Mouse (Mus musculus) liver, embryonic 11.5 days (tissue): ENCODE data around the gene Utp20. TPM values are rescaled to one million over a fixed set of nuclear protein-coding genes. Genes with fewer than 3 reads are reported as not detected.

Experiments used
- ATAC-seq: fragments of 200-750 bp; cut with Nextera tagmentation; replicated peaks from 2 replicates; pipeline ENCODE4 v1.8.0; 2017; ENCODE audit warnings: moderate number of reproducible peaks, mild to moderate bottlenecking, moderate TSS enrichment, moderate library complexity; ENCODE audit not compliant: low FRiP score
- DNase-seq: peaks from one replicate; pipeline ENCODE4 v3.0.0-alpha.2; 2017; ENCODE audit warnings: low spot score
- H3K27ac ChIP-seq: fragments of 300-500 bp; sonication (generic); 2 replicates; pipeline ENCODE4 v1.5.1; 2014; ENCODE audit warnings: mild to moderate bottlenecking, low read depth, low read length, control low read depth
- H3K27me3 ChIP-seq: fragments of 300-500 bp; sonication (generic); replicated peaks from 2 replicates; pipeline ENCODE4 v1.6.1; 2014; ENCODE audit warnings: low read length, mixed read lengths; ENCODE audit not compliant: control insufficient read depth, insufficient read depth
- H3K36me3 ChIP-seq: fragments of 300-500 bp; sonication (generic); 2 replicates; pipeline ENCODE4 v1.6.1; 2014; ENCODE audit warnings: mild to moderate bottlenecking, low read length, moderate library complexity, mixed read lengths; ENCODE audit not compliant: control insufficient read depth, insufficient read depth
- H3K4me1 ChIP-seq: fragments of 300-500 bp; sonication (generic); replicated peaks from 2 replicates; pipeline ENCODE4 v1.6.1; 2014; ENCODE audit warnings: low read length, mixed read lengths; ENCODE audit not compliant: control insufficient read depth, insufficient read depth
- H3K4me2 ChIP-seq: fragments of 300-500 bp; sonication (generic); 2 replicates; pipeline ENCODE4 v1.6.1; 2014; ENCODE audit warnings: mild to moderate bottlenecking, control low read depth, moderate library complexity
- H3K4me3 ChIP-seq: fragments of 300-500 bp; sonication (generic); 2 replicates; pipeline ENCODE4 v1.5.1; 2014; ENCODE audit warnings: low read depth, low read length, control low read depth
- H3K9ac ChIP-seq: fragments of 300-500 bp; sonication (generic); 2 replicates; pipeline ENCODE4 v1.6.1; 2014; ENCODE audit warnings: low read depth, low read length, control low read depth
- H3K9me3 ChIP-seq: fragments of 300-500 bp; sonication (generic); 2 replicates; pipeline ENCODE4 v1.6.1; 2016; ENCODE audit warnings: low read length, inconsistent platforms, mixed read lengths; ENCODE audit not compliant: control insufficient read depth
- WGBS: fragments of 180-500 bp; shearing (Covaris S2); extraction: QIAGEN DNeasy Blood & Tissue Kit; methylation state at CpG from one replicate; pipeline ENCODE4 v1.1.7; 2014; 5-methylcytosine and 5-hydroxymethylcytosine counted together
- polyA plus RNA-seq: library from polyadenylated mRNA; unstranded; fragments of >200 nt; fragmentation: Nextera tagmentation; extraction: Ambion mirVana; gene quantifications from 2 replicates; pipeline ENCODE4 v1.2.1, GENCODE M21; 2014

The Utp20 gene
- 27.8 and 29.9 TPM in 2 replicates for polyA plus RNA-seq

DNA sequence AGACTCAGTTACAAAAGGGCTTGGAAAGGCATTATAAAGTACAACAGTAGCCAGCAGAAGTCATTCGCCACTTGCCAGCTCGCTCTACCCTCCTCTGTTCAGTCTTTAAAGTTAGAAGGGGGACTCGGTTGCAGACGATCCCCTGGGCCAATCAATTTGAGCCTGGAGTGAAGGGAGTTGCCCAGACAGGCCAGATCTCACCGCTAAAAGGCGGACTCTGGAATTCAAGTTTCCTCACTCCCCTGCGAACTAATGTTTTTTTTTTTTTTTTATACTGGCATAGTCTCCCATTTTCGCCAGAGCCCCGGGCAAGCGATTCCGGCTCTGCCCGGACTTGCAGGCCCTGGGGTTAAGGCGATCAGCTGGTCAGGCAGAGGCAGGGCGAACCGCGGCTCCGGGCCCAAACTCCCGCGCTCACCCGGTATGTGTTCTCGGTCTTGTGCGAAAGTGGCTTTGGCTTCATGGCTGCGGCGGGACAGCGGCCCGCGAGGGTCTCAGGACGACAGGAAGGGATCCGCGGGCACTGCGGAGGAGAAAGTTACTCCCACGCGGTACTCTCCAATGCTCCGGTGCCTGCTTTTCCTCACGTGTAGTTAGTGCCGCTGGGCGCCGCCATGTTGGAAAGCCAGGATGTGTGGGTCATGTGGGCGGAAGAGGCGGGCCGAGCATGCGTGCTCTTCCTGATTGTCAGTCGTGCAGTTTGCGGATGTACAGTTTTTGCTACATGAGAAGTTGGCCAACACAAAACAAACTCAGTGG, at the start of gene Utp20:
Gene Utp20, minus strand, starts transcription at position 617 of the 759 bp plus-strand sequence.
- peak within 1 kb of the TSS; percentile 76 for H3K9ac ChIP-seq
- H3K36me3 ChIP-seq, result peaks cover 9% of the 10 kb centered on the region
- no peaks in the 10 kb centered on the region for H3K9me3 ChIP-seq
- H3K4me3 ChIP-seq, result peak within 1 kb of the TSS; percentile 87
- peak; percentile 97 for ATAC-seq
- peak within 1 kb of the TSS; percentile 38; the same call in 1 of the 2 replicates for H3K27ac ChIP-seq
- H3K4me1 ChIP-seq, result no peaks in the 10 kb centered on the region
- H3K4me2 ChIP-seq, result peak within 1 kb of the TSS; percentile 81
- under 1% methylated on average over 44 of the region's 44 CpGs for WGBS
- H3K27me3 ChIP-seq, result no peaks in the 10 kb centered on the region
- peak; percentile 84 for DNase-seq

DNA sequence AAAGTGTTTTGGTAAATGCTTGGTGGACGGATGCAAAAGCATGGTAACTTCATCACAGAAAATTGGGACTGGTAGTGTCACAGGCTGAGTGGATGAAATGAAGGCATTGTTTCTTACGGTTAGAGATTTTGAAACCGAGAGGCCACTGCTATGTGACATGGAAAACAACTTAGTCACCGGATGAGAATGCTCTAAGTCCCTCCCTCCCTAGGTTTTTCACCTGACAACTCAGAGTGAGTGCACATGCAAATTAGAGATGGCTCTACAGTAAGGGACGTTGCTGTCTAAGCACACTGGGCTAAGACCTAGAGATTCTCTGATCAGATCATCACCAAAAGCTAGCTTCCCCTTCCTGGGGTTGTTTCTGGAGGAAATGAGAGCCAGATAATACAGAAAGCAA, 48.3 kb upstream of the Utp20 start:
- WGBS, result 51% methylated on average over 5 of the region's 5 CpGs
- no peak for DNase-seq

DNA sequence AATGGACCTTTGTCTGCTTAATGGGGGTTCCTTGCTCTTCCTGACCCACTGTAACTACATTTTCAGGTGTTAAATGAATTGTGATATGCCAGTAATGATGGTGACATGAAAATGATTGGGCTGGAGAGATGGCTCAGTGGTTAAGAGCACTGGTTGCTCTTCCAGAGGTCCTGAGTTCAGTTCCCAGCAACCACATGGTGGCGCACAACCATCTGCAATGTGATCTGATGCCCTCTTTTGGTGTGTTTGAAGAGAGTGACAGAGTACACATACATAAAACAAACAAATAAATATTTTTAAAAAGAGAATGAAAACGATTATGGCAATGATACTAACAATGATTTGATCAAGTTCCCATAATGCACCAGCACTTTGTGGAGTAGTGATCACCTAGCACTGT, 39.4 kb upstream of the Utp20 start:
- Histone ChIP-seq H3K4me3 (no peak overlapping the region), H3K36me3 (no peaks in the 10 kb centered on the region)
- whole genome bisulfite sequencing, result 73% methylated on average over 2 of the region's 2 CpGs

More for the DNA sequence above, 48.3 kb upstream of the Utp20 start:
- no peak for ATAC-seq
- Histone ChIP-seq H3K4me2 (no peak overlapping the region), H3K4me1 (no peaks in the 10 kb centered on the region), H3K4me3 (no peak overlapping the region), H3K27me3 (no peaks in the 10 kb centered on the region), H3K9me3 (no peaks in the 10 kb centered on the region), H3K27ac (no peak overlapping the region), H3K9ac (no peak overlapping the region), H3K36me3 (no peaks in the 10 kb centered on the region)

DNA sequence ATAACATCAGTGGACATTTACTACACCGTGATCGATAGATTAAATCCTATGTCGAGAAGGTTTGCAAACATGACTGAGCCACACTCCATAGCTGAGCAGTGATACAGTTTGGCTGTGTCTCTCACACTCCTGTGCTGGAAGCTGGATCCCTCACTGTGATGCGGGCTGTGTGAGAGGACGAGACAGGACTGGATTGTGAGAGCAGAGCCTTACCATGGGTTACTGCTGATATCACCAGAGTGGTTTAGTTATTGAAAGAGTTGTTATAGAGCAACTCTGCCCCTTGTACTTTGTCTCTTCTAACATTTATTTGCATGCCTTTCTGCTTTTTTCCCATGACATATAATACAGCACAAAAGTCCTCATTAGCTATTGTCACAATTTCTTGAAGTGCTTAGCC, 35.7 kb upstream of the Utp20 start:
- H3K36me3 ChIP-seq, result no peaks in the 10 kb centered on the region
- H3K4me3 ChIP-seq, result no peak overlapping the region
- H3K9me3 ChIP-seq, result no peaks in the 10 kb centered on the region
- DNase-seq, result no peak
- no peaks in the 10 kb centered on the region for H3K27me3 ChIP-seq
- no peak overlapping the region for H3K27ac ChIP-seq
- no peak overlapping the region for H3K4me2 ChIP-seq
- no peaks in the 10 kb centered on the region for H3K4me1 ChIP-seq
- WGBS, result 84% methylated on average over 5 of the region's 5 CpGs
- no peak for ATAC-seq
- no peak overlapping the region for H3K9ac ChIP-seq

More for the DNA sequence above, 39.4 kb upstream of the Utp20 start:
- no peak overlapping the region for H3K9ac ChIP-seq
- no peaks in the 10 kb centered on the region for H3K27me3 ChIP-seq
- ATAC-seq, result no peak
- H3K9me3 ChIP-seq, result no peaks in the 10 kb centered on the region
- no peak overlapping the region for H3K27ac ChIP-seq
- no peak overlapping the region for H3K4me2 ChIP-seq
- DNase-seq, result no peak
- H3K4me1 ChIP-seq, result no peaks in the 10 kb centered on the region

DNA sequence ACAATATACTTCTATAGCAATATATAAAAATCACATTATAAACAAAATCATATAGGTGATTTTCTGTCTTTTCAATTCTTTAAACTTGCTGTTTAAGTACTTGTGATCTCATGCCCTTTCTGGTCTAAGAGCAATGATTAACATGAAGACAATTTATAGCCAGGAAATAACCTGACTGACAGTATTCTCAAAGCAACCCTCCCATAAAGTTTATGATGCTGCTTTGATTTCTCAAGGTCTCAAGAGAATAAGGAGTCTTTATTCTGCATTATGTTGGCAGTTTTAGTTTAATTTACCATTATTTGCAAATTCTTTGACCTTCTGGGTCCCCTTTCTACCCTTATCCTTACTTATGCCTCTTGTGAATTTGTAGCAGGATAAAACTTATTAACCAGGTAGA, 34.8 kb upstream of the Utp20 start:
- H3K4me3 ChIP-seq, result no peak overlapping the region
- ATAC-seq (no peak), DNase-seq (no peak)
- H3K4me2 ChIP-seq, result no peak overlapping the region
- H3K9me3 ChIP-seq, result no peaks in the 10 kb centered on the region
- H3K4me1 ChIP-seq, result no peaks in the 10 kb centered on the region
- no peaks in the 10 kb centered on the region for H3K36me3 ChIP-seq
- no peaks in the 10 kb centered on the region for H3K27me3 ChIP-seq
- no peak overlapping the region for H3K27ac ChIP-seq
- no peak overlapping the region for H3K9ac ChIP-seq

DNA sequence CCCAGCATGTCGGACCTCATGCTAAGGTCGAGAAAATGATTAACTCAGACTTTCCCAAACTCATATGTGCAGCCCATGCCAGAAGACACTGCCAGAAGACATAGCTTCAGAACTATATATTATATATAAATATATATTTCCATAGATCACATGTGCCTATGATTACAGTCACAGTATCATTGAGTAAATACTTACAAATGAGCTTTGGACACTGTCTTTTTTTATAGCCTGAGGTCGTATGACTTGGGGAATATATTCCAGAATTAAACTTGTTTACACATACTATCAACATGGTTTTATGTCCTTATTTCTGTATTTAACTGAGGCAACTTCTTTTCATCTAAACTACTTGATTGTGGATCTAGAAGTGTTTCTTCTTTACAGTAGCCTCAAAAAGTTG, 34.3 kb upstream of the Utp20 start:
- Histone ChIP-seq H3K4me2 (no peak overlapping the region), H3K4me1 (no peaks in the 10 kb centered on the region), H3K36me3 (no peaks in the 10 kb centered on the region), H3K9ac (no peak overlapping the region), H3K4me3 (no peak overlapping the region), H3K27me3 (no peaks in the 10 kb centered on the region), H3K27ac (no peak overlapping the region), H3K9me3 (no peaks in the 10 kb centered on the region)
- DNase-seq (no peak), ATAC-seq (no peak)
- 70% methylated on average over 3 of the region's 3 CpGs for WGBS

DNA sequence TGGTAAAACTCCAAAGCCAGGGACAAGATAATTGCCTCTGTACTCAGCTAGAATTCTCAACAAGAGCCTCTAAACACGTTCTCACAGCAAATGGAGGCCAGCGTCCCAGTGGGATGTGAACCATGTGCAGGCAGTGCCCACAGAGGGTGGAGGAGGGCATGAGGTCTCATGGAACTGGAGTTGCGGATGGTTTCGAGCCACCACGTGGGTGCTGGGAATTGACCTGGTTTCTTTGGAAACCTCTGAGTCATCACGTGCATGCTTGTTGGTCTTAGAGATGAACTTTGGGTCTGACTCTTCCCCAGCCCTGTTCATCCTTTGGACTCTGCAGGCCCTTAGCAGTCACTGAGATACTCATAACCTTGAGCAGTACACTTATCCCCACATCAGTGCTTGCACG, 26.7 kb upstream of the Utp20 start:
- H3K4me2 ChIP-seq, result no peak overlapping the region
- no peak overlapping the region for H3K4me3 ChIP-seq
- no peak overlapping the region for H3K27ac ChIP-seq
- H3K27me3 ChIP-seq, result no peaks in the 10 kb centered on the region
- no peaks in the 10 kb centered on the region for H3K4me1 ChIP-seq
- WGBS, result 80% methylated on average over 7 of the region's 7 CpGs
- no peaks in the 10 kb centered on the region for H3K9me3 ChIP-seq
- DNase-seq (no peak), ATAC-seq (no peak)
- H3K36me3 ChIP-seq, result no peaks in the 10 kb centered on the region
- H3K9ac ChIP-seq, result no peak overlapping the region

DNA sequence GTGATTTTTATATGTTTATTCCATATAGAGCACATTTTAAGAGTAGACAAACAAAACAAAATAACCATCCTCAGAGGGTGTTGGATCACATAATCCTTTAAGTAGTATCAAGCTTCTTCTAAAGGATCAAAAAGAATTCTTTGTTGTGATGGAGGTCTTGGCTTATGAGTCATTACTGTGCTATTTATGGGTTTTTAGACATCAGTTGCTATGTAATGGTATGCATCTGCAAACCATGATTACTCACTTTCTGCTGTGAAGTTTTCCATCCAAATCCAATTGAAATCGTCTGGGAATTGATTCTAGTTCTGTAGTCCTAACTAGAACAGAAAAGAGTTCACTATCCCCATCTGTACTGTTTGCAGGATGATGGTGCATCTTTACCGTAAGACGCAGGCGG, 23.4 kb upstream of the Utp20 start:
- H3K4me2 ChIP-seq, result no peak overlapping the region
- H3K27ac ChIP-seq, result no peak overlapping the region
- 78% methylated on average over 4 of the region's 4 CpGs for WGBS
- no peaks in the 10 kb centered on the region for H3K27me3 ChIP-seq
- DNase-seq (no peak), ATAC-seq (no peak)
- no peaks in the 10 kb centered on the region for H3K4me1 ChIP-seq
- no peak overlapping the region for H3K9ac ChIP-seq
- no peaks in the 10 kb centered on the region for H3K9me3 ChIP-seq
- H3K36me3 ChIP-seq, result no peaks in the 10 kb centered on the region
- no peak overlapping the region for H3K4me3 ChIP-seq

DNA sequence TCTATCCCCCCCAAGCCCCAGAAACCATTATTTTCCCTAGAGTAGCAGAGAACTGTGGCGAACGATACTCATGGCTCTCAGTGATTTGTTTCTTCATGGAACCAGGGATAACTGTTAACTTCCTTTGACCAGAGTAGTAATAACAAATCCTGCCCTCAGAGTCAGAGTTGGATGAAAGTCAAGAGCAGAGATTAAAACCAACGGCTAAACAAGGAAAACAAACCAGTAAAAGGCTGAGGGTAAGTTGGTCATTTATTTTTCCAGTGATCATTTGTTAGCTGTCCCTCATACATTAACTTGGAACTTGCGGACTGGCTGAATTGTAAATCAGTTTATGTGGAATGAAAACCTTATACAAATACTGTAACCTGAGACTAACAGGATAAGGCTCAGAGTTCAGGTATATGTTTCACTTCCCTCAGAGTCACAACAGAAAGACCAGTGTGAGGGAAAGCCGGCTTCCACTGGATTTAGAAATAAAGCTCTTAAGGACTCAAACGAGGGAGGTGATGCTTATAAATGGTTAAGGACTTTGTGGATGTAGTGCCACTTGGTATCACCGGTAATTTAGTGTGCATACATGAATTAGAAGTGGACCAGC, 22.4 kb upstream of the Utp20 start:
- Histone ChIP-seq H3K9me3 (no peaks in the 10 kb centered on the region), H3K4me1 (no peaks in the 10 kb centered on the region), H3K9ac (no peak overlapping the region), H3K4me2 (no peak overlapping the region), H3K27ac (no peak overlapping the region), H3K27me3 (no peaks in the 10 kb centered on the region), H3K4me3 (no peak overlapping the region), H3K36me3 (no peaks in the 10 kb centered on the region)
- no peak for ATAC-seq
- WGBS, result 76% methylated on average over 7 of the region's 7 CpGs
- no peak for DNase-seq
